In the genomic region with DNA sequence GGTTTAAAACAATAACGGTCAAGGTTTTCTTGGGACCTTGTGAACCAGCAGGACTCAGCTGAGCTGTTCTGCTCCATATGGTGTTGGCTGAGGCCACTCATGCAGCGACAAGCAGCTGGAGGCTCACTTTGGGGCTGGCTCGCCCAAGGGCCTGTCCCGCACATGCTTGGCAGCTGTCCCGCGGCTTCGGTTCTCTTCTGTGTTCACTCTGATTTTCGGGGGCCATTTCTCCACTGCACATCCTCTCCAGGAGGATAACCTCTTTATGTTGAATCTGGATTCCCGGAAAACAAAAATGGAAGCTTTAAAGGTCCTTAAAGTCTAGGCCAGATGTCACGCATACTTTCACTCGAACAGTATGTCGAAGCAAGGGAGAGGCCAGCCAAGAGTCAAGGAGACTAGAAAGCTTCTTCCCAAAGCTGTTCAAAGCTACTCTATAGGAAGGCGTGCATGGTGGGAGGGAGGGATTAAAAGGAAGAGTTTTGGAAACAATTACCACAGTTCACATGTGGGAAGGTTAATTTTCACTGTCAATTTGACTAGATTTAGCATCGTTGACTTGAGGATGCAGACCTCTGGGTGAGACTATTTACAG, we compare ENCODE assay signal across 16 mouse cellular contexts. TPM values are rescaled to one million over a fixed set of nuclear protein-coding genes. Genes with fewer than 3 reads are reported as not detected.
A peak's percentile ranks its signal among the peaks of the same experiment; 100 is the strongest.
DNase-seq lines count a peak whose midpoint lies in the region; ATAC-seq and TF ChIP-seq lines count a peak whose summit lies in the region.
"Had no signal": no experiment of that assay in that cellular context is flagged by ENCODE, and none has a peak within 500 bp of the region (broad histone marks: within the 10 kb centered on the region; RNA-seq: fewer than 3 reads in every experiment).

No protein-coding gene starts in this region.

- no peak for TF ChIP-seq CTCF in stomach, postnatal 0 days (IDR thresholded peaks at IDR 0.05; ENCODE audit: low read depth)

- H3K9me3 ChIP-seq in stomach, embryonic 14.5 days (ENCODE audit: control insufficient read depth, low read depth, low read length): no peaks in the 10 kb centered on the region
- H3K9me3 ChIP-seq in stomach, postnatal 0 days (ENCODE audit: control insufficient read depth, low read length): no peaks in the 10 kb centered on the region
- H3K9me3 ChIP-seq: liver, embryonic 12.5 days; midbrain, embryonic 13.5 days had no signal

- intact Hi-C loops in left cerebral cortex, postnatal 4 days (cut with DNase I): no loop called here

- no peaks in the 10 kb centered on the region for H3K36me3 ChIP-seq in stomach, embryonic 14.5 days (ENCODE audit: control insufficient read depth, insufficient read depth, low read length)
- no peaks in the 10 kb centered on the region for H3K36me3 ChIP-seq in stomach, postnatal 0 days (ENCODE audit: control insufficient read depth, insufficient read depth, low read length)
- H3K36me3 ChIP-seq: liver, embryonic 12.5 days; midbrain, embryonic 13.5 days had no signal

- no peak overlapping the region for H3K27ac ChIP-seq in stomach, embryonic 14.5 days (ENCODE audit: low read length)
- no peak overlapping the region for H3K27ac ChIP-seq in stomach, postnatal 0 days (replicated peaks)
- H3K27ac ChIP-seq: heart, adult 2 months; liver, embryonic 12.5 days; midbrain, embryonic 13.5 days had no signal

- H3K4me1 ChIP-seq in stomach, embryonic 14.5 days (ENCODE audit: control insufficient read depth, insufficient read depth, low read length): no peaks in the 10 kb centered on the region
- no peaks in the 10 kb centered on the region for H3K4me1 ChIP-seq in stomach, postnatal 0 days (replicated peaks; ENCODE audit: control insufficient read depth, insufficient read depth)
- H3K4me1 ChIP-seq: midbrain, embryonic 13.5 days had no signal

- H3K27me3 ChIP-seq in stomach, embryonic 14.5 days (ENCODE audit: control insufficient read depth, insufficient read depth, low read length): no peaks in the 10 kb centered on the region
- no peaks in the 10 kb centered on the region for H3K27me3 ChIP-seq in stomach, postnatal 0 days (ENCODE audit: control insufficient read depth, insufficient read depth, low read length)
- H3K27me3 ChIP-seq: liver, embryonic 12.5 days had no signal

- no peak overlapping the region for H3K9ac ChIP-seq in stomach, embryonic 14.5 days (replicated peaks; ENCODE audit: low read depth, low read length)
- H3K9ac ChIP-seq in stomach, postnatal 0 days (ENCODE audit: low read length): no peak overlapping the region
- H3K9ac ChIP-seq: liver, embryonic 12.5 days; midbrain, embryonic 13.5 days had no signal

- H3K4me2 ChIP-seq in stomach, embryonic 14.5 days (replicated peaks; ENCODE audit: low read depth, low read length): no peak overlapping the region
- no peak overlapping the region for H3K4me2 ChIP-seq in stomach, postnatal 0 days (replicated peaks; ENCODE audit: low read depth)
- H3K4me2 ChIP-seq: liver, embryonic 12.5 days; midbrain, embryonic 13.5 days had no signal

- DNase-seq in heart, adult 11 months: peak; percentile 80
- DNase-seq in heart, adult 8-10 months (ENCODE audit: low spot score): no peak
- DNase-seq in left cerebral cortex, postnatal 4 days: peak; percentile 53
- no peak for DNase-seq in left cerebral cortex, adult 18-20 months (ENCODE audit: low spot score in 2 of 2)
- DNase-seq in stomach, postnatal 0 days (ENCODE audit: low spot score): no peak
- no peak for DNase-seq in spleen, adult 18-20 months
- DNase-seq: adrenal gland, postnatal 36 days; cerebellum, adult 9-11 months; heart, adult 2 months; layer of hippocampus, postnatal 36 days had no signal

- no peak overlapping the region for H3K4me3 ChIP-seq in stomach, embryonic 14.5 days (ENCODE audit: low read depth, low read length)
- H3K4me3 ChIP-seq in stomach, postnatal 0 days (ENCODE audit: low read depth, low read length): no peak overlapping the region
- H3K4me3 ChIP-seq: erythroblast, embryonic 14.5 days; heart, adult 2 months; liver, embryonic 12.5 days; midbrain, embryonic 13.5 days had no signal

- 75% methylated on average over 14 of the region's 14 CpGs for WGBS in stomach, embryonic 14.5 days
- 64% methylated on average over 14 of the region's 14 CpGs for WGBS in stomach, postnatal 0 days

- ATAC-seq in stomach, embryonic 14.5 days (ENCODE audit: insufficient number of reproducible peaks, insufficient read depth, low FRiP score, low read depth): peak; percentile 49; the same call in 1 of the 2 replicates
- no peak for ATAC-seq in stomach, postnatal 0 days (ENCODE audit: low FRiP score, low TSS enrichment)
- ATAC-seq: forebrain, embryonic 14.5 days; hindbrain, embryonic 16.5 days; liver, embryonic 12.5 days; midbrain, embryonic 13.5 days had no signal

- TF ChIP-seq EP300 in stomach, postnatal 0 days (optimal IDR thresholded peaks at IDR 0.05): no peak

RNA-seq across cellular contexts. Expression of gene Trim44, which starts 8.6 kb away (rescaled TPM):
- 10 to 100 TPM; 25.6 to 29.4 (median 27.3) TPM for total RNA-seq in heart, adult 8-10 months (2022)
- 100 to 1,000 TPM; 166 to 167 TPM for total RNA-seq in left cerebral cortex, postnatal 4 days (2021)
- total RNA-seq in left cerebral cortex, adult 18-20 months (2021): 100 to 1,000 TPM; 186 to 190 TPM
- polyA plus RNA-seq in stomach, embryonic 14.5 days (2014; fragmentation: Nextera tagmentation; extraction: Ambion mirVana): 36.8 and 37.7 TPM in 2 replicates
- 9.7 and 10.1 TPM in 2 replicates for polyA plus RNA-seq in stomach, postnatal 0 days (2015; fragmentation: Nextera tagmentation; extraction: Ambion mirVana)

RNA-seq across cellular contexts. Expression of gene Fjx1, which starts 36.1 kb away (rescaled TPM):
- under 1 TPM; 0.25 to 0.63 (median 0.51) TPM for total RNA-seq in heart, adult 8-10 months (2022)
- total RNA-seq in left cerebral cortex, postnatal 4 days (2021): 10 to 100 TPM; 65.1 to 65.3 TPM
- 10 to 100 TPM; 64.0 to 69.9 TPM for total RNA-seq in left cerebral cortex, adult 18-20 months (2021)
- polyA plus RNA-seq in stomach, embryonic 14.5 days (2014; fragmentation: Nextera tagmentation; extraction: Ambion mirVana): 6.3 and 9.1 TPM in 2 replicates
- polyA plus RNA-seq in stomach, postnatal 0 days (2015; fragmentation: Nextera tagmentation; extraction: Ambion mirVana): 5.9 and 7.3 TPM in 2 replicates
- polyA plus RNA-seq: erythroblast, embryonic 14.5 days had no signal

Comparison
In these comparisons a context has a peak if more than half of its experiments do, and no peak if none do; other contexts are left out.
1. DNase-seq: peak in heart, adult 11 months (single experiment) and left cerebral cortex, postnatal 4 days (single experiment); none in heart, adult 8-10 months (single experiment), left cerebral cortex, adult 18-20 months (0 of 2), stomach, postnatal 0 days (single experiment) and spleen, adult 18-20 months (0 of 2).
2. RNA of gene Trim44, which starts 8.6 kb away (total RNA-seq): 186 to 190 TPM in left cerebral cortex, adult 18-20 months and 166 to 167 TPM in left cerebral cortex, postnatal 4 days; 25.6 to 29.4 TPM in heart, adult 8-10 months; every median in the first group is over 4 times any median in the second.
3. RNA of gene Fjx1, which starts 36.1 kb away (total RNA-seq): 64.0 to 69.9 TPM in left cerebral cortex, adult 18-20 months and 65.1 to 65.3 TPM in left cerebral cortex, postnatal 4 days; 0.25 to 0.63 TPM in heart, adult 8-10 months; every median in the first group is over 10 times any median in the second.